Mouse (Mus musculus) heart, embryonic 13.5 days (tissue): ENCODE measurements at regions not wholly inside any gene's neighbourhood (a gene's known extent, or its start where the extent isn't known, plus 50 kb on each side); places are given as distances from the start of the nearest gene placed in this dataset. TPM values are rescaled to one million over a fixed set of nuclear protein-coding genes. Genes with fewer than 3 reads are reported as not detected.
A peak's percentile ranks its signal among the peaks of the same experiment; 100 is the strongest.
"Not testable (repeated sequence)": the region's sequence is repeated elsewhere in the genome, so short reads cannot be mapped to it uniquely, and the experiment has no call there.

ENCODE experiments used
- ATAC-seq: fragments of 200-750 bp; cut with Nextera tagmentation; 2 replicates; pipeline ENCODE4 v1.8.0; 2017; ENCODE audit warnings: moderate TSS enrichment; ENCODE audit not compliant: insufficient number of reproducible peaks, low FRiP score, low TSS enrichment; ENCODE audit errors: extremely low read depth
- H3K27ac ChIP-seq: fragments of 300-500 bp; sonication (generic); replicated peaks from 2 replicates; pipeline ENCODE4 v1.5.1; 2015; ENCODE audit warnings: moderate library complexity, mild to moderate bottlenecking, inconsistent platforms
- H3K27me3 ChIP-seq: fragments of 300-500 bp; sonication (generic); replicated peaks from 2 replicates; pipeline ENCODE4 v1.6.1; 2015; ENCODE audit warnings: mild to moderate bottlenecking, inconsistent platforms
- H3K36me3 ChIP-seq: fragments of 300-500 bp; sonication (generic); 2 replicates; pipeline ENCODE4 v1.6.1; 2015; ENCODE audit warnings: mild to moderate bottlenecking, inconsistent platforms
- H3K4me1 ChIP-seq: fragments of 300-500 bp; sonication (generic); 2 replicates; pipeline ENCODE4 v1.6.1; 2015; ENCODE audit warnings: inconsistent platforms
- H3K4me2 ChIP-seq: fragments of 300-500 bp; sonication (generic); 2 replicates; pipeline ENCODE4 v1.6.1; 2015; ENCODE audit warnings: inconsistent platforms, mild to moderate bottlenecking, moderate library complexity
- H3K4me3 ChIP-seq: fragments of 300-500 bp; sonication (generic); 2 replicates; pipeline ENCODE4 v1.5.1; 2015; ENCODE audit warnings: moderate library complexity, mild to moderate bottlenecking, inconsistent platforms
- H3K9ac ChIP-seq: fragments of 300-500 bp; sonication (generic); 2 replicates; pipeline ENCODE4 v1.6.1; 2015; ENCODE audit warnings: inconsistent platforms, mild to moderate bottlenecking, moderate library complexity
- H3K9me3 ChIP-seq: fragments of 300-500 bp; sonication (generic); 2 replicates; pipeline ENCODE4 v1.6.1; 2016; ENCODE audit warnings: inconsistent platforms
- WGBS: fragments of 180-500 bp; shearing (Covaris S2); methylation state at CpG from one replicate; pipeline ENCODE4 v1.1.7; 2015; ENCODE audit warnings: mixed read lengths; 5-methylcytosine and 5-hydroxymethylcytosine counted together
- microRNA-seq: library from miRNA; unstranded; fragments of <30 nt; microRNA quantifications from one replicate; pipeline ENCODE4, GENCODE M21; 2016

DNA sequence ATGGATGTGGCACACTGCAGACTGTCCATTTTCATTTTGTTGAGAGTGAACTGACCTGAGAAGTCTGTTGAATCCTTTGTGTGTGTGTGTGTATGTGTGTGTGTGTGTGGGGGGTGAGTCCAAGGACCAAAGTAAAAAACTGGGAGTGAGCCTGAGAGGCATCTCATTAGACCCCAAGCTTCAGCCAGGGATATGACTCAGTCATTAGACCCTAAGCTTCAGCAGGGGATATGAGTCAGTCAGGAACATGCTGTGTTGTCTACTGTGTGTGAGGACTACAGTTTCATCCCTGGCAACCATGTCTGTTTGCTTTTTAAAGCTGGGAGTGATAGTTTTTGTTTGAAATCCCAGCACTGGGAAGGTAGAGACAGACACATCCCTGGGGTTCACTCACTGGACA is 74.8 kb upstream of the Btbd11 start:
- no peak overlapping the region for H3K9ac ChIP-seq
- no peak for ATAC-seq

GRCm38 (mm10) chr10:85313331-85313730 is 73.3 kb upstream of the Btbd11 start:
- not testable (repeated sequence) for H3K4me3 ChIP-seq, H3K4me2 ChIP-seq, H3K36me3 ChIP-seq, H3K27me3 ChIP-seq, H3K9me3 ChIP-seq, H3K9ac ChIP-seq, ATAC-seq, H3K4me1 ChIP-seq, H3K27ac ChIP-seq
- WGBS: 83% methylated on average over 10 of the region's 10 CpGs

More for the DNA sequence above, 74.8 kb upstream of the Btbd11 start:
- H3K36me3 ChIP-seq: no peaks in the 10 kb centered on the region
- H3K4me2 ChIP-seq: no peak overlapping the region
- H3K27me3 ChIP-seq: no peaks in the 10 kb centered on the region
- no peak overlapping the region for H3K4me3 ChIP-seq
- H3K4me1 ChIP-seq: no peaks in the 10 kb centered on the region
- H3K9me3 ChIP-seq: no peaks in the 10 kb centered on the region
- no peak overlapping the region for H3K27ac ChIP-seq

GRCm38 (mm10) chr10:85320971-85321370 is 65.6 kb upstream of the Btbd11 start:
- H3K27me3 ChIP-seq: no peaks in the 10 kb centered on the region
- no peak overlapping the region for H3K4me3 ChIP-seq
- H3K36me3 ChIP-seq: no peaks in the 10 kb centered on the region
- H3K9me3 ChIP-seq: no peaks in the 10 kb centered on the region
- no peak overlapping the region for H3K4me2 ChIP-seq
- no peaks in the 10 kb centered on the region for H3K4me1 ChIP-seq
- no peak overlapping the region for H3K9ac ChIP-seq
- WGBS: 44% methylated on average over 1 of the region's 1 CpGs
- no peak for ATAC-seq
- no peak overlapping the region for H3K27ac ChIP-seq

GRCm38 (mm10) chr10:85322280-85322679 is 64.3 kb upstream of the Btbd11 start:
- Histone ChIP-seq H3K27ac (no peak overlapping the region), H3K36me3 (no peaks in the 10 kb centered on the region), H3K4me3 (no peak overlapping the region), H3K27me3 (no peaks in the 10 kb centered on the region), H3K4me1 (no peaks in the 10 kb centered on the region), H3K9ac (no peak overlapping the region), H3K9me3 (no peaks in the 10 kb centered on the region), H3K4me2 (no peak overlapping the region)
- 70% methylated on average over 3 of the region's 3 CpGs for WGBS
- ATAC-seq: no peak

- H3K4me3 ChIP-seq: no peak overlapping the region
- H3K27ac ChIP-seq: no peak overlapping the region
- no peaks in the 10 kb centered on the region for H3K27me3 ChIP-seq
- no peaks in the 10 kb centered on the region for H3K4me1 ChIP-seq
- no peak overlapping the region for H3K9ac ChIP-seq
- H3K9me3 ChIP-seq: no peaks in the 10 kb centered on the region
- 65% methylated on average over 3 of the region's 3 CpGs for WGBS
- H3K4me2 ChIP-seq: no peak overlapping the region
- no peaks in the 10 kb centered on the region for H3K36me3 ChIP-seq
- ATAC-seq: no peak
Measured at GRCm38 (mm10) chr10:85329382-85329781, 57.2 kb upstream of the Btbd11 start.

DNA sequence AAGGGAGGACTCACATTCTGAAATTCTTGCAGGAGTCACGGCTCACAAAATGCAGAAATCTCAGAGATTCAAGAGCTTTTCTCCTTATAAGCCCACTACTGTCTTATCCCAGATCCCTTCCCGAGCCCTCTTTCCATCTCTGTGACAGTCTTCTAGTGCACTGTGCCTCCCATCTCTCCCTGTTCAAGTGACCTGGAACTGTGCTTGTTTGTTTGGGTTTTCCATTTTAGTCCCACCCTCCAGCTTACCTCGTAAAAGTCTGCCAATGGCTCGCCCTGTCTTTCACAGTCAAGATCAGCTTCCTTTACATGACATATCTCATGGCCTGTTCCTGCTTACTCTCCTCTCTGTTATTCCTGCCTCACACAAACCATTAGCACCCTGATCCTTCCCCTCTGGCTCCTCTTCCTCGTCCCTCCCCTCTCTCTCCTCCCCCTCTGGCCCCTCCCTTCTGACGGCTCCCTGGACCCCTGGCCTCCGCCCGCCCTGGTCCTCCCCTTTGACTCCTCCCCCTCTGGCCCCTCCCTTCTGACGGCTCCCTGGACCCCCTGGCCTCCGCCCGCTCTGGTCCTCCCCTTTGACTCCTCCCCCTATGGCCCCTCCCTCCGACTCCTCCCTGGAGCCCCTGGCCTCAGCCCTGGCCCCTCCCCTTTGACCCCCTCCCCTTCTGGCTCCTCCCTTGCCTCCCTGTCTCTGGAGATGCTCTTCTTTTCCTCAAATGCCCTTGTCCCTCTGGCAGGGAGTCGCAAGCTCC is 55.5 kb upstream of the Btbd11 start:
- no peaks in the 10 kb centered on the region for H3K36me3 ChIP-seq
- no peaks in the 10 kb centered on the region for H3K27me3 ChIP-seq
- H3K4me2 ChIP-seq: peak overlapping the region; percentile 58
- 6% methylated on average over 13 of the region's 13 CpGs for WGBS
- H3K27ac ChIP-seq: no peak overlapping the region
- peak; percentile 54; the same call in 1 of the 2 replicates for ATAC-seq
- no peaks in the 10 kb centered on the region for H3K9me3 ChIP-seq
- no peaks in the 10 kb centered on the region for H3K4me1 ChIP-seq
- no peak overlapping the region for H3K9ac ChIP-seq
- H3K4me3 ChIP-seq: peak overlapping the region; percentile 13; the same call in 1 of the 2 replicates

Small RNAs in the stretch of these regions (microRNA-seq; reads per million reads assigned to microRNA genes)
- gene Gm27392: not detected
